Mouse (Mus musculus): ENCODE measurements around the gene Nudt15.
"Not testable (repeated sequence)": the region's sequence is repeated elsewhere in the genome, so short reads cannot be mapped to it uniquely, and the experiment has no call there.

Gene Nudt15

GRCm38 (mm10) chr14:73548051-73548450 is at the start of gene Nudt15:
Nudt15 (minus strand) TSS chr14:73548242.
- no peak for DNase-seq (ENCODE audit: low read depth, low spot score)

GRCm38 (mm10) chr14:73592166-73592565 is 44.1 kb upstream of the Nudt15 start:
- DNase-seq (ENCODE audit: low read depth, low spot score) = no peak

- no peak for DNase-seq (ENCODE audit: low read depth, low spot score)
Measured at GRCm38 (mm10) chr14:73588080-73588479, 40.0 kb upstream of the Nudt15 start.

GRCm38 (mm10) chr14:73576336-73576735 is 28.3 kb upstream of the Nudt15 start:
- no peak for DNase-seq (ENCODE audit: low read depth, low spot score)

GRCm38 (mm10) chr14:73574053-73574452 is 26.0 kb upstream of the Nudt15 start:
- DNase-seq (ENCODE audit: low read depth, low spot score) = no peak

- no peak for DNase-seq (ENCODE audit: low read depth, low spot score)
Measured at GRCm38 (mm10) chr14:73571143-73571542, 23.1 kb upstream of the Nudt15 start.

GRCm38 (mm10) chr14:73569831-73570230 is 21.8 kb upstream of the Nudt15 start:
- DNase-seq (ENCODE audit: low read depth, low spot score) = not testable (repeated sequence)

- no peak for DNase-seq (ENCODE audit: low read depth, low spot score)
Measured at GRCm38 (mm10) chr14:73553122-73553696, 5.2 kb upstream of the Nudt15 start.

- peak; percentile 91 for DNase-seq (ENCODE audit: low read depth, low spot score)
Measured at GRCm38 (mm10) chr14:73552341-73553121, 4.5 kb upstream of the Nudt15 start.

- no peak for DNase-seq (ENCODE audit: low read depth, low spot score)
Measured at GRCm38 (mm10) chr14:73551164-73551563, 3.1 kb upstream of the Nudt15 start.

- no peak for DNase-seq (ENCODE audit: low read depth, low spot score)
Measured at GRCm38 (mm10) chr14:73550732-73551131, 2.7 kb upstream of the Nudt15 start.

- no peak for DNase-seq (ENCODE audit: low read depth, low spot score)
Measured at GRCm38 (mm10) chr14:73550291-73550690, 2.2 kb upstream of the Nudt15 start.

- DNase-seq (ENCODE audit: low read depth, low spot score) = no peak
Measured at GRCm38 (mm10) chr14:73547034-73547433, 1.0 kb downstream of the Nudt15 start.

- no peak for DNase-seq (ENCODE audit: low read depth, low spot score)
Measured at GRCm38 (mm10) chr14:73543781-73544180, 4.3 kb downstream of the Nudt15 start.

GRCm38 (mm10) chr14:73535641-73536040 is 12.4 kb downstream of the Nudt15 start:
- no peak for DNase-seq (ENCODE audit: low read depth, low spot score)

- no peak for DNase-seq (ENCODE audit: low read depth, low spot score)
Measured at GRCm38 (mm10) chr14:73533755-73534465, 14.1 kb downstream of the Nudt15 start.

- DNase-seq (ENCODE audit: low read depth, low spot score) = not testable (repeated sequence)
Measured at GRCm38 (mm10) chr14:73528661-73529060, 19.4 kb downstream of the Nudt15 start.

GRCm38 (mm10) chr14:73524766-73525448 is 23.1 kb downstream of the Nudt15 start, which contains the start of gene Sucla2:
Sucla2 (plus strand) TSS chr14:73525319.
- peak; percentile 92 for DNase-seq (ENCODE audit: low read depth, low spot score)

- no peak for DNase-seq (ENCODE audit: low read depth, low spot score)
Measured at GRCm38 (mm10) chr14:73524136-73524535, 23.9 kb downstream of the Nudt15 start.

- DNase-seq (ENCODE audit: low read depth, low spot score) = peak; percentile 93
Measured at GRCm38 (mm10) chr14:73509765-73510423, 38.1 kb downstream of the Nudt15 start, which contains the start of gene Med4. Med4 (plus strand) TSS chr14:73510025.
